Mouse (Mus musculus) lung, postnatal 0 days (tissue): Measurements from ENCODE around the gene Tnni3k. TPM values are rescaled to one million over a fixed set of nuclear protein-coding genes. Genes with fewer than 3 reads are reported as not detected.

Experiments used
- ATAC-seq: fragments of 200-750 bp; cut with Nextera tagmentation; 2 replicates; pipeline ENCODE4 v1.8.0; 2017; ENCODE audit warnings: moderate library complexity
- DNase-seq: peaks from one replicate; pipeline ENCODE4 v3.0.0-alpha.2; 2016; ENCODE audit warnings: low spot score
- H3K27ac ChIP-seq: fragments of 300-500 bp; sonication (generic); 2 replicates; pipeline ENCODE4 v1.5.1; 2014; ENCODE audit warnings: antibody characterized with exemption, mild to moderate bottlenecking, low read length, mixed read lengths
- H3K27me3 ChIP-seq: fragments of 300-500 bp; sonication (generic); replicated peaks from 2 replicates; pipeline ENCODE4 v1.6.1; 2014; ENCODE audit warnings: low read length, mixed read lengths; ENCODE audit not compliant: insufficient read depth
- H3K36me3 ChIP-seq: fragments of 300-500 bp; sonication (generic); 2 replicates; pipeline ENCODE4 v1.6.1; 2014; ENCODE audit warnings: low read length, mixed read lengths; ENCODE audit not compliant: insufficient read depth
- H3K4me1 ChIP-seq: fragments of 300-500 bp; sonication (generic); 2 replicates; pipeline ENCODE4 v1.6.1; 2014; ENCODE audit warnings: antibody characterized with exemption, low read depth, low read length, mixed read lengths; ENCODE audit not compliant: insufficient read depth
- H3K4me2 ChIP-seq: fragments of 300-500 bp; sonication (generic); replicated peaks from 2 replicates; pipeline ENCODE4 v1.6.1; 2014; ENCODE audit warnings: low read depth, mild to moderate bottlenecking, low read length, moderate library complexity, mixed read lengths
- H3K4me3 ChIP-seq: fragments of 300-500 bp; sonication (generic); 2 replicates; pipeline ENCODE4 v1.5.1; 2014; ENCODE audit warnings: low read depth, low read length
- H3K9ac ChIP-seq: fragments of 300-500 bp; sonication (generic); replicated peaks from 2 replicates; pipeline ENCODE4 v1.6.1; 2014; ENCODE audit warnings: low read depth, mild to moderate bottlenecking
- H3K9me3 ChIP-seq: fragments of 300-500 bp; sonication (generic); 2 replicates; pipeline ENCODE4 v1.6.1; 2016; ENCODE audit warnings: low read length, mixed read lengths
- CTCF ChIP-seq: IDR thresholded peaks from 2 replicates; pipeline ENCODE4 v1.5.1; 2016; ENCODE audit warnings: antibody characterized with exemption, mild to moderate bottlenecking
- EP300 ChIP-seq: IDR thresholded peaks from 2 replicates; pipeline ENCODE4 v1.6.1; 2016; ENCODE audit warnings: antibody characterized with exemption, mild to moderate bottlenecking, control low read depth
- WGBS: fragments of 180-500 bp; shearing (Covaris S2); extraction: QIAGEN DNeasy Blood & Tissue Kit; methylation state at CpG from one replicate; pipeline ENCODE4 v1.1.7; 2014; 5-methylcytosine and 5-hydroxymethylcytosine counted together
- polyA plus RNA-seq: library from polyadenylated mRNA; unstranded; fragments of >200 nt; fragmentation: Nextera tagmentation; extraction: Ambion mirVana; gene quantifications from 2 replicates; pipeline ENCODE4 v1.2.1, GENCODE M21; 2015

The Tnni3k gene
- polyA plus RNA-seq, 1 experiment from 2014 or later = 0.75 TPM

- no peaks in the 10 kb centered on the region for H3K27me3 ChIP-seq
- WGBS = 33% methylated on average over 3 of the region's 3 CpGs
- no peak overlapping the region for H3K9ac ChIP-seq
- no peaks in the 10 kb centered on the region for H3K9me3 ChIP-seq
- no peak overlapping the region for H3K4me3 ChIP-seq
- no peaks in the 10 kb centered on the region for H3K4me1 ChIP-seq
- H3K4me2 ChIP-seq = no peak overlapping the region
- no peak for ATAC-seq
- DNase-seq = no peak
- H3K36me3 ChIP-seq = no peaks in the 10 kb centered on the region
- no peak for TF ChIP-seq EP300
- TF ChIP-seq CTCF = no peak
- no peak overlapping the region for H3K27ac ChIP-seq
Observed at GRCm38 (mm10) chr3:154754505-154754904, 300.7 kb downstream of the Tnni3k start.

DNA sequence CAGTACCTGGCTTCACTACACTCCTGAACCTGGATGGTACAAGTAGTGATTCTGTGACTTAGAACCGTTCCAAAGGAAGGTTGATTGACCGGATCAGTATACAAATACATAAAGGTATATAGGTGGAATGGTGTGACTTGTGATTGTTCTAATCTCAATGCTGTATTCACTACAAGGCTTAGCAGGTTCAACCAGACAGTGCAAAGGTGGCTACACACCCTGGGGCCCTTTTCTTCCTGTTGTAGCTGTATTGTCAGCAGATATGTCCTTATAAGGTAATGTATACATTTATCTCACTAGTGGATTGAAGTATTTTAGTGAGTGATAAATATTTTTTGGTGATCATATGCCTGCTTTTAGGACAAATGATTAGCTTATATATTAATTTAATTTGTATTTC, 310.9 kb downstream of the Tnni3k start:
- Histone ChIP-seq H3K9me3 (no peaks in the 10 kb centered on the region), H3K36me3 (no peaks in the 10 kb centered on the region), H3K4me1 (no peaks in the 10 kb centered on the region), H3K27me3 (no peaks in the 10 kb centered on the region), H3K9ac (no peak overlapping the region), H3K4me2 (no peak overlapping the region), H3K27ac (no peak overlapping the region), H3K4me3 (no peak overlapping the region)
- 83% methylated on average over 2 of the region's 2 CpGs for WGBS
- DNase-seq (no peak), ATAC-seq (no peak)
- TF ChIP-seq EP300 = no peak
- no peak for TF ChIP-seq CTCF

GRCm38 (mm10) chr3:154742927-154743326, 312.3 kb downstream of the Tnni3k start:
- Histone ChIP-seq H3K4me1 (no peaks in the 10 kb centered on the region), H3K27ac (no peak overlapping the region), H3K9me3 (no peaks in the 10 kb centered on the region), H3K36me3 (no peaks in the 10 kb centered on the region), H3K4me2 (no peak overlapping the region), H3K4me3 (no peak overlapping the region), H3K9ac (no peak overlapping the region), H3K27me3 (no peaks in the 10 kb centered on the region)
- DNase-seq = no peak
- WGBS = 56% methylated on average over 5 of the region's 5 CpGs
- TF ChIP-seq EP300 = no peak
- TF ChIP-seq CTCF = no peak
- no peak for ATAC-seq

GRCm38 (mm10) chr3:154741496-154741895, 313.7 kb downstream of the Tnni3k start:
- H3K27me3 ChIP-seq = no peaks in the 10 kb centered on the region
- H3K27ac ChIP-seq = no peak overlapping the region
- H3K4me2 ChIP-seq = no peak overlapping the region
- H3K9ac ChIP-seq = no peak overlapping the region
- H3K9me3 ChIP-seq = no peaks in the 10 kb centered on the region
- H3K36me3 ChIP-seq = no peaks in the 10 kb centered on the region
- no peak for DNase-seq
- TF ChIP-seq CTCF (no peak), EP300 (no peak)
- no peaks in the 10 kb centered on the region for H3K4me1 ChIP-seq
- no peak overlapping the region for H3K4me3 ChIP-seq
- WGBS = 74% methylated on average over 5 of the region's 5 CpGs
- ATAC-seq = no peak

Other genes starting within 250 kb of the Tnni3k start
- 9.3 and 11.3 TPM in 2 replicates for gene Fpgt, start 38.0 kb upstream of the Tnni3k start, polyA plus RNA-seq
- 1.1 and 1.4 TPM in 2 replicates for gene Lrriq3, start 38.0 kb upstream of the Tnni3k start, polyA plus RNA-seq